Mouse (Mus musculus) heart, embryonic 16.5 days (tissue): ENCODE measurements at regions not wholly inside any gene's neighbourhood (a gene's known extent, or its start where the extent isn't known, plus 50 kb on each side); places are given as distances from the start of the nearest gene placed in this dataset.
A peak's percentile ranks its signal among the peaks of the same experiment; 100 is the strongest.

Experiments used
- ATAC-seq: fragments of 200-750 bp; cut with Nextera tagmentation; replicated peaks from 2 replicates; pipeline ENCODE4 v1.8.0; 2017; ENCODE audit warnings: moderate number of reproducible peaks; ENCODE audit not compliant: insufficient read depth, low FRiP score; ENCODE audit errors: extremely low read depth
- H3K27ac ChIP-seq: fragments of 300-500 bp; sonication (generic); 2 replicates; pipeline ENCODE4 v1.5.1; 2014; ENCODE audit warnings: mild to moderate bottlenecking, low read length, control low read depth, moderate library complexity
- H3K27me3 ChIP-seq: fragments of 300-500 bp; sonication (generic); 2 replicates; pipeline ENCODE4 v1.6.1; 2014; ENCODE audit warnings: low read length, mixed read lengths; ENCODE audit not compliant: control insufficient read depth, insufficient read depth
- H3K36me3 ChIP-seq: fragments of 300-500 bp; sonication (generic); 2 replicates; pipeline ENCODE4 v1.6.1; 2014; ENCODE audit not compliant: control insufficient read depth, insufficient read depth
- H3K4me1 ChIP-seq: fragments of 300-500 bp; sonication (generic); 2 replicates; pipeline ENCODE4 v1.6.1; 2014; ENCODE audit warnings: low read length, mixed read lengths; ENCODE audit not compliant: control insufficient read depth, insufficient read depth
- H3K4me2 ChIP-seq: fragments of 300-500 bp; sonication (generic); 2 replicates; pipeline ENCODE4 v1.6.1; 2014; ENCODE audit warnings: low read depth, mild to moderate bottlenecking, control low read depth, low read length
- H3K4me3 ChIP-seq: fragments of 300-500 bp; sonication (generic); 2 replicates; pipeline ENCODE4 v1.5.1; 2014; ENCODE audit warnings: mild to moderate bottlenecking, control low read depth, low read length
- H3K9ac ChIP-seq: fragments of 300-500 bp; sonication (generic); 2 replicates; pipeline ENCODE4 v1.6.1; 2014; ENCODE audit warnings: low read length, control low read depth
- H3K9me3 ChIP-seq: fragments of 300-500 bp; sonication (generic); replicated peaks from 2 replicates; pipeline ENCODE4 v1.6.1; 2016; ENCODE audit warnings: low read length; ENCODE audit not compliant: control insufficient read depth
- WGBS: fragments of 180-500 bp; shearing (Covaris S2); extraction: QIAGEN DNeasy Blood & Tissue Kit; methylation state at CpG from one replicate; pipeline ENCODE4 v1.1.7; 2014; 5-methylcytosine and 5-hydroxymethylcytosine counted together

DNA sequence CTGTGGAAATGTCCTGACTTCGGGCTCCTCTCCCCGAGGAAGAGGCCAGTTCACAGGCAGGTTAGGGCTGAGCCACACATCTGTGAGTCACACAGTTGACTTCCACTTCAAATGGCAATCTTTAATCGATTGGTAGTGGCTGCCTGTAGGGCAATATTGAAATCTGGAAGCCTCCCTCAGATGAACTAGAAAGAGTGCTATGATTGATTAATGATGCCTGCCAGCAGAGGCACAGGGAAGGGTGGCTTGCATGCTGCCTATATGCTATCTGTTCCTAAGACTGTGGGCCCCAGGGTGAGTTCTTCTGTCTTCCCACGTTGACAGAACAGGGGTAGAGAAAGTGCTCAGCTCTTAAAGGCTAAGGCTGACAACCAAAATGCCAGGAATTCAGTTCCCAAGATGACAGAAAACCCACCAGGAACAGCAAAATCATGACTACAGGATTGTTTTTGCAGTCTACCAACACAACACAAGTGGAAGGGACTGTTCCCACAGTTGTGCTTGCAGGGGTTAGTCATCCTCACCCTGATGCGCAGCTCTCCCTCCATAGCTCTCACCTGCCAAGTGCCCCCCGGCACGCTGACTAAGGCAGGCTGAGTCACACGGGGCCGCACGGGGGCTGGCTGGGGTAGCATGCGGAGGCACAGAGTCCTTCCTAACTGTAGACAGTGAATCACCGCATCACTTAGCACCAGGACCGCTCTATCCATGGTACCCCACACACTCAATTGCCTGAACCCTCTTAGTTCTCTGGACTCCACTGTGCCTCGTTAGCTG lies 81.4 kb upstream of the Smad3 start:
- Histone ChIP-seq H3K4me3 (no peak overlapping the region), H3K27me3 (no peaks in the 10 kb centered on the region; the same call in 1 of the 2 replicates), H3K36me3 (no peaks in the 10 kb centered on the region), H3K4me2 (no peak overlapping the region), H3K4me1 (no peaks in the 10 kb centered on the region), H3K9me3 (no peaks in the 10 kb centered on the region), H3K27ac (no peak overlapping the region), H3K9ac (no peak overlapping the region)
- no peak for ATAC-seq
- 84% methylated on average over 14 of the region's 14 CpGs for WGBS

DNA sequence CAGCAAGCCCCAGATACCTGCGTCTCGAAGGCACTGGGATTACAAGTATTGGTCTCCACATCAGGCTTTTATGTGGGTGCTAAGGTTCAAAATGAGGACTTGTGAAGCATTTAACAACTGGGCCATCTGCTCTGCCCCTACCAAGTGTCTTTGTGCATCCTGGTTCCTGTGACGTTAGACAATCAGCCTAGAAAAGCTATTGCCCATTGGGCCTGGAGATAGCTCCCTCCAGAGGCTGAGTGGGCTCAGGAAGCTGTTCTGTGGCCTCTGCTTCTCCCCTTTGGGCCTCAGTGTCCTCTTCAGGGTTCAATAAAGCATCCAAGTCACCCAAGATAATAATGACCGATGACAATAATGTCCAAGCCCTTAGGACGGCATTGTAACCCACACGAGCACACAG lies 79.8 kb upstream of the Smad3 start:
- 74% methylated on average over 6 of the region's 6 CpGs for WGBS
- Histone ChIP-seq H3K36me3 (no peaks in the 10 kb centered on the region), H3K27ac (peak overlapping the region; percentile 33; the same call in 1 of the 2 replicates), H3K4me2 (no peak overlapping the region), H3K4me3 (no peak overlapping the region), H3K27me3 (0 out of 2 replicates have a peak, but pooled peaks cover 2% of the 10 kb centered on the region), H3K9ac (no peak overlapping the region), H3K9me3 (no peaks in the 10 kb centered on the region), H3K4me1 (no peaks in the 10 kb centered on the region)
- no peak for ATAC-seq

DNA sequence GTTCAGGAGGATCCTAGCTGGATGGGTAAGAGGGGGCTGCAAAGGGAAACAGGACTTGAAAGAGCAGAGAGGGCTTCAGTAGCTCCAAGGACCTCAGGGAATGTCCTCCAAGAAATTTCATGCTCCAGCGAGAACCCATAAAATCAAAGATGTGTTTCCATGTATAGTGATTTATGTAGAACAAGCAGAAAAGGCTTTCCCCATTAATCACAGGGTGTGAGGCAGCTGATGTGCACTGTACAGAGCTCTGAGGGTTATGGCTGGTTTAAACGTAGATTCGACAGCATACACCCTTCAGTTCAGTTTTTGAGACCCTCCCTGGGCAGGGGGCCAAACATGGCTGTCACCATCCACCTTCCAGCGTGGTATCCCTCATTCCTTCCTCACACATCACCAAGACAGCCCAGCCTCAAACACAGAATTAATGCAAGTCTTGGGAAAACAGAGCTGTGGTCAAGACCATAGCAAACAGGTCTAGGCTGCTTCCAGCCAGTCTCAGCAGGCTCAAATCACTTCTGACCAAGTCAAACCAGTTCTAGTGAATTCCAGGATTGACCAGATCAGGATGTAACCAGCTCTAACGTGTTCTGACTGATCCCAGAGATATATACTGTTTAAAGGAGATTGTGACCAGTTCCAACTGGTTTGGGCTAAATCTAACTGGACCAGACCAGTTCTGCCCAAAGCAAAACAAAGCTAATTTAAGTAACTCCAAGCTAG lies 78.9 kb upstream of the Smad3 start:
- Histone ChIP-seq H3K36me3 (no peaks in the 10 kb centered on the region), H3K4me3 (no peak overlapping the region), H3K4me1 (no peaks in the 10 kb centered on the region), H3K27ac (no peak overlapping the region), H3K9me3 (no peaks in the 10 kb centered on the region), H3K27me3 (0 out of 2 replicates have a peak, but pooled peaks cover 2% of the 10 kb centered on the region), H3K4me2 (no peak overlapping the region), H3K9ac (no peak overlapping the region)
- ATAC-seq: no peak
- WGBS: 58% methylated on average over 5 of the region's 5 CpGs

DNA sequence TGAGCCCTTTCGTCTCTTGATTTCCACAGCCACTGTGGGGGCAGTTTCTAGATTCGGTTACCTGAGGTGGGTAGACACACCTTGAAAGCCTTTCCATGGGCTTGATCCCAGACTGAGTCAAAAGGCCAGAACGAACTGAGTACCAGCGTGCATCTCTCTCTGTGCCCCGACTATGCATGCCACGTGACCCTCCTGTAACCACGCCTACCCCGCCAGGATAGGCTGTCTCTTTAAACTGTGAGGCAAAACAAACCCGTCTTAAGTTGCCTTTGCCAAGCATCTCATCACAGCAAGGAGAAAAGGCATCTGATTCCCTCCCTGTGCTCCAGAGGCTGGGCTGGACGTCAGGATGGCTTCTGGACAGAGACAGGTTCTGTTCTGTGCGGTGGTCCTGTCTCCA lies 78.2 kb upstream of the Smad3 start:
- H3K4me3 ChIP-seq: no peak overlapping the region

DNA sequence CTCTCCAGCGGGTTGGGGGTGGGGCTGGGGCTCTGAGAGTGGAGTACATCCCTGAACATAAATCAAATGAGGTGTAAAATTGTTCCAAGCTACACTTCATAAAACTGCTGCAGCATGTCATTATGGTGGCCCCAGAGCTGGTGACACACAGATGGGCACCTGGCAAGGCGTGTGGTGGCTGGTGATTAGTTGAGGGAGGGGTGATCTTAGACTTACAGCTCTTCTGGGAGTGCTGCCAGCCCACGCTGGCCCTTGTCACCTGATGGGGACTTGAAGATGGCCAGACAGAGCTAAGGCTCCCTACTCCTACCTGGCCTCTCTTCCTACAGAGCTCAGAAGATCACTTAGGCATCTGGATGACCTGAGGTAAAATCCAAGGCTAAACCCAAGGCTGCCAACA lies 76.6 kb upstream of the Smad3 start:
- WGBS: 55% methylated on average over 3 of the region's 3 CpGs
- 0 out of 2 replicates have a peak, but pooled peaks cover 2% of the 10 kb centered on the region for H3K27me3 ChIP-seq
- H3K36me3 ChIP-seq: no peaks in the 10 kb centered on the region
- no peak overlapping the region for H3K4me3 ChIP-seq
- no peak overlapping the region for H3K4me2 ChIP-seq
- H3K9me3 ChIP-seq: no peaks in the 10 kb centered on the region
- H3K27ac ChIP-seq: no peak overlapping the region
- no peaks in the 10 kb centered on the region for H3K4me1 ChIP-seq
- no peak for ATAC-seq
- no peak overlapping the region for H3K9ac ChIP-seq

More for the DNA sequence above, 78.2 kb upstream of the Smad3 start:
- H3K9ac ChIP-seq: no peak overlapping the region
- no peaks in the 10 kb centered on the region for H3K9me3 ChIP-seq
- ATAC-seq: no peak
- WGBS: 43% methylated on average over 11 of the region's 11 CpGs
- no peak overlapping the region for H3K4me2 ChIP-seq
- no peaks in the 10 kb centered on the region for H3K4me1 ChIP-seq
- H3K27ac ChIP-seq: no peak overlapping the region
- H3K27me3 ChIP-seq: 0 out of 2 replicates have a peak, but pooled peaks cover 2% of the 10 kb centered on the region
- H3K36me3 ChIP-seq: no peaks in the 10 kb centered on the region

DNA sequence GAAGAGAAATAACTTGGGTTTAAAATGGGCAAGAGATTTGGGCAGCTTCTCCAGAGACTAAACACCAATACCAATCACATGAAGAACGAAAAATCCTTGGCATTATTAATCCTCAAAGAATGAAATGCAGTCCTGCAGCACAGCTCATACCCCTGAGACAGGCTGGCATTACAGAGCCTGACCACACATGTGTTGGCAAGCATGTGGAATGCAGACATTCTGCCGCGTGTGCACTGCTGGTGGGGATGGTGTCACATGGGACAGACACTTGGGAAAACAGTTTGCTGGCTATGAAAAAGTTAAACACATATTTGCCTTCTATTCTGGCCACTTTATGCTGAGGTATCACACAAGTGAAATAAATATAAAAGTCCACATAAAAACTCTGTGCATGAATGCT lies 60.4 kb upstream of the Smad3 start:
- no peaks in the 10 kb centered on the region; the same call in 1 of the 2 replicates for H3K27me3 ChIP-seq
- no peak overlapping the region for H3K9ac ChIP-seq
- 69% methylated on average over 3 of the region's 3 CpGs for WGBS
- no peak overlapping the region for H3K4me2 ChIP-seq
- no peak for ATAC-seq
- no peak overlapping the region for H3K27ac ChIP-seq
- peaks cover 9% of the 10 kb centered on the region for H3K9me3 ChIP-seq
- no peaks in the 10 kb centered on the region for H3K4me1 ChIP-seq
- H3K4me3 ChIP-seq: no peak overlapping the region
- no peaks in the 10 kb centered on the region for H3K36me3 ChIP-seq

DNA sequence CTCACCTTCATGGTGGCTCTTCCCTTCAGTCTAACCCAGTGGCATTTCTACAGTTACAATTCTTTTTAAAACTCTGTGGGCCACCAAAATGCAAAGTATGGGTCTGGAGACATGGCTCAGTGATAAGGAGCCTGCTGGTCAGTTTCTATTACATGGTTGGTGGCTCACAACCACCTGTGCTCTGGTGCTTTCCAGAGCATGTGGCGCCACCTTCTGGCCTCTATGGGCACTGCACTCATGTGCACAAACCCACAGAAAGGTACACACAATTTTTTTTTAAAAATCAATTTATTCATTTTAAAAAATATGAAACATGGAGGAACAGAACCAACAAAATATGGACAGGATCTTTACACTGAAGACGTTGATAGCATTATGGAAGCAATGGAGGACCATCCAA lies 58.7 kb upstream of the Smad3 start:
- no peak for ATAC-seq
- Histone ChIP-seq H3K4me2 (no peak overlapping the region), H3K27me3 (no peaks in the 10 kb centered on the region), H3K4me1 (no peaks in the 10 kb centered on the region), H3K27ac (no peak overlapping the region), H3K9me3 (peaks cover 9% of the 10 kb centered on the region), H3K9ac (no peak overlapping the region), H3K4me3 (no peak overlapping the region), H3K36me3 (no peaks in the 10 kb centered on the region)
- 52% methylated on average over 2 of the region's 2 CpGs for WGBS

DNA sequence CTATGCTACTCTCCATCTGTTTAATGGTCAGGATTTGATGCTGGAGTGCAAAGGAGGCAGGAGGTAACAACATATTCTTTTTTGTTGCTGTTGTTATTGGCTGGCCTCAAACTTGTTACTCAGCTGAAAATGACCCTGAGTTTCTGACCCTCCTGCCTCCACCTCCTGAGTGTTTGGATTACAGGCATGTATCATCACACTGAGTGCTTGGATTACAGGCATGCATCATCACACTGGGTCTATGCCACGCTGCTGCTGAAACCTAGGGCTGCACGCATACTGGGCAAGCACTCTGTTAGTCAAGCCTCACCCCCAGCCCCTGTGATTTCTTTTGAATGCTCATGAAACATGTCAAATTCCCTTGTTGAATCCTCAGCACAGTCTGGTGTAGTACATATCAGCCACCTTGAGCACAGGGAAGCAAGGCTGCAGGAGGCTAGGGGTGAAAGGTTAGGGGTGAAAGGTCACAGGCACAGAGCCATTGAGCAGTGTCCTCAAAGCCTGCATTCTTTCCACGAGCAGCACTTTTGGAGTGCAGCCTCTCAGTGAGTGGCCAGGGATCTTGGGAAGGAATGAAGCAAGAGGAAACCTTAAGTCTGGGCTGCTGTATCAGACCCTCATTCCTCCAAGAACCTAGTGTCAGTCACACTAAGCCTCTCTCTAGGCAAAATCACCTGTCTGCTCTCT lies 52.2 kb upstream of the Smad3 start:
- Histone ChIP-seq H3K9ac (no peak overlapping the region), H3K9me3 (no peaks in the 10 kb centered on the region), H3K36me3 (no peaks in the 10 kb centered on the region), H3K4me1 (no peaks in the 10 kb centered on the region), H3K4me3 (no peak overlapping the region), H3K27ac (no peak overlapping the region), H3K27me3 (no peaks in the 10 kb centered on the region), H3K4me2 (no peak overlapping the region)
- ATAC-seq: no peak
- 61% methylated on average over 3 of the region's 3 CpGs for WGBS
